In the genomic region with DNA sequence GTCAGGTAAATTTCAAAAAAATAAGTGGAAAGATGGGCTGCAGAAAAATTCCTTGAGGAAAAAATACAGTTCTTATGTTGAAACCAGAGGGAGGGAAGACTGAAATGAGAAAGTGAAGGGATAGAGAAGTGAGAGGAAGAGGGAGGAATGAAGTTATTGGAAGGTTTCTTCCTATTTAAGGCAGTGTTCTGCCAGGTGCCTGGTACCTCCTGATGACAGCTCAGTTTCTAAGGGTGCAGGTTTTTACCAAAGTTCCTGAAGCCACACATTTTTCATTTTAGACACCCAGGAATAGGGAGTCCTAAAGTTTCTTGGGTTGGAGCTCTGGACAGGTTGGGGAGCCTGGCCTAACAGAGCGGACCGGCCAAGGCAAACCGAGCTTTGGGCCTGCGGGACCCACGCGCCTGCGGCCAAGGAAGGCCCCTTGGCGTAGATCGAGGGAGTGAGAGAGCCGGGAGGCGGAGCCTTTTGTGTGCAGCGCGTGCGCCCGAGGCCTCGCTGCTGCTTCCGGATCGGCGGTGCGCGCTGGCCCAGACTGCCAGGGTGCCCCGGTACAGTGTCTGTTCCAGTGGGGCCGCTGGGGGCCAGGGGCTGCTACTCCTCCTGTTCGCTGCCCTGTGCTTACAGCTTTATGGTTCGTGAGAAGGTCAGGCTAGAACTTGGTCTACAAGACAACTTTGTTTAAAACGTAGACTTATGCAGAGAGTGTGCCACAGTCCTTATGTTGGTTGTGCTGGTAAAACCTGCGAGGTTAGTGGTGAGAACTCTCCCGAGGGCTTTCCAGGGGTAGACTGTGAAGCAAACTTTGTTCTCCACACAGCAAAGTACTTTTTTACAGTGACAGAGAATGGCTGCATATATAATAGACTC, we compare ENCODE assay signal across 7 mouse cellular contexts. TPM values are rescaled to one million over a fixed set of nuclear protein-coding genes. Genes with fewer than 3 reads are reported as not detected.
DNase-seq lines count a peak whose midpoint lies in the region; ATAC-seq and TF ChIP-seq lines count a peak whose summit lies in the region.

No protein-coding gene starts in this region.

- 2% methylated on average over 28 of the region's 28 CpGs for WGBS in cerebellum, adult 2 months
- 1% methylated on average over 28 of the region's 28 CpGs for WGBS in hindbrain, embryonic 13.5 days
- WGBS in limb, embryonic 13.5 days: 1% methylated on average over 28 of the region's 28 CpGs
- 2% methylated on average over 28 of the region's 28 CpGs for WGBS in midbrain, embryonic 14.5 days

- H3K36me3 ChIP-seq in hindbrain, embryonic 13.5 days: no peaks in the 10 kb centered on the region
- no peaks in the 10 kb centered on the region for H3K36me3 ChIP-seq in limb, embryonic 13.5 days
- H3K36me3 ChIP-seq in midbrain, embryonic 14.5 days (ENCODE audit: control insufficient read depth, insufficient read depth, low read length): 0 out of 2 replicates have a peak, but pooled peaks cover 2% of the 10 kb centered on the region

- ATAC-seq in hindbrain, embryonic 13.5 days (ENCODE audit: low FRiP score): peak; percentile 74
- ATAC-seq in limb, embryonic 13.5 days (ENCODE audit: low FRiP score, low read depth): peak; percentile 84
- peak; percentile 64; the same call in 1 of the 2 replicates for ATAC-seq in midbrain, embryonic 14.5 days (ENCODE audit: low FRiP score, low TSS enrichment)

- peak overlapping the region; percentile 83 for H3K4me2 ChIP-seq in hindbrain, embryonic 13.5 days
- H3K4me2 ChIP-seq in limb, embryonic 13.5 days (replicated peaks): peak overlapping the region; percentile 82
- peak overlapping the region; percentile 73 for H3K4me2 ChIP-seq in midbrain, embryonic 14.5 days (ENCODE audit: low read length)

- no peaks in the 10 kb centered on the region for H3K27me3 ChIP-seq in cerebellum, adult 2 months (ENCODE audit: control insufficient read depth, insufficient read depth, low read length)
- no peaks in the 10 kb centered on the region for H3K27me3 ChIP-seq in hindbrain, embryonic 13.5 days
- H3K27me3 ChIP-seq in limb, embryonic 13.5 days: no peaks in the 10 kb centered on the region
- H3K27me3 ChIP-seq in midbrain, embryonic 14.5 days (ENCODE audit: control insufficient read depth, insufficient read depth, low read length): no peaks in the 10 kb centered on the region

- peaks cover 18% of the 10 kb centered on the region for H3K4me1 ChIP-seq in cerebellum, adult 2 months (ENCODE audit: control insufficient read depth, insufficient read depth, low read length)
- peaks cover 28% of the 10 kb centered on the region for H3K4me1 ChIP-seq in hindbrain, embryonic 13.5 days (replicated peaks)
- H3K4me1 ChIP-seq in limb, embryonic 13.5 days: peaks cover 37% of the 10 kb centered on the region
- H3K4me1 ChIP-seq in midbrain, embryonic 14.5 days (ENCODE audit: control insufficient read depth, insufficient read depth, low read length): peaks cover 8% of the 10 kb centered on the region

- H3K9ac ChIP-seq in hindbrain, embryonic 13.5 days: peak overlapping the region; percentile 73
- H3K9ac ChIP-seq in limb, embryonic 13.5 days: peak overlapping the region; percentile 72
- peak overlapping the region; percentile 36 for H3K9ac ChIP-seq in midbrain, embryonic 14.5 days (replicated peaks; ENCODE audit: low read length)

- H3K4me3 ChIP-seq in cerebellum, adult 2 months (replicated peaks; ENCODE audit: insufficient read depth, low read depth, low read length): peak overlapping the region; percentile 49
- peak overlapping the region; percentile 44 for H3K4me3 ChIP-seq in hindbrain, embryonic 13.5 days
- H3K4me3 ChIP-seq in limb, embryonic 13.5 days: peak overlapping the region; percentile 50
- peak overlapping the region; percentile 37 for H3K4me3 ChIP-seq in midbrain, embryonic 14.5 days (replicated peaks; ENCODE audit: low read depth, low read length)

- no peak for TF ChIP-seq POLR2A in cerebellum, adult 2 months (IDR thresholded peaks at IDR 0.05; ENCODE audit: borderline replicate concordance, insufficient read depth, low read length)

- no peaks in the 10 kb centered on the region for H3K9me3 ChIP-seq in hindbrain, embryonic 13.5 days
- H3K9me3 ChIP-seq in limb, embryonic 13.5 days: no peaks in the 10 kb centered on the region
- H3K9me3 ChIP-seq in midbrain, embryonic 14.5 days (ENCODE audit: control insufficient read depth, low read length): no peaks in the 10 kb centered on the region

- H3K27ac ChIP-seq in cerebellum, adult 2 months (ENCODE audit: insufficient read depth, low read length): no peak overlapping the region
- peak overlapping the region; percentile 32; the same call in 1 of the 2 replicates for H3K27ac ChIP-seq in hindbrain, embryonic 13.5 days
- peak overlapping the region; percentile 74; the same call in 1 of the 2 replicates for H3K27ac ChIP-seq in limb, embryonic 13.5 days
- H3K27ac ChIP-seq in midbrain, embryonic 14.5 days (replicated peaks; ENCODE audit: low read depth, low read length): no peak overlapping the region; the same call in 1 of the 2 replicates

- peak; percentile 87 for DNase-seq in R1 (ENCODE audit: low read depth, low spot score)
- DNase-seq in cerebellum, adult 2 months: peak; percentile 53 to 57
- DNase-seq in forelimb bud, embryonic 11.5 days (ENCODE audit: low read depth, low spot score): peak; percentile 66
- peak; percentile 83 for DNase-seq in midbrain, embryonic 14.5 days
- DNase-seq in spleen, postnatal 14 days (ENCODE audit: low spot score in 2 of 2): peak; percentile 33 to 59

- TF ChIP-seq CTCF in cerebellum, adult 2 months (IDR thresholded peaks at IDR 0.05; ENCODE audit: borderline replicate concordance, insufficient read depth, low read depth, low read length): no peak

RNA-seq across cellular contexts. Expression of a gene that starts 19.5 kb away (rescaled TPM):
- polyA plus RNA-seq in cerebellum, adult 2 months (2012; rRNA removed): 26.9 and 27.5 TPM in 2 replicates
- polyA plus RNA-seq in hindbrain, embryonic 13.5 days (2015; fragmentation: Nextera tagmentation; extraction: Ambion mirVana): 50.6 and 52.3 TPM in 2 replicates
- 67.0 and 72.5 TPM in 2 replicates for polyA plus RNA-seq in limb, embryonic 13.5 days (2015; fragmentation: Nextera tagmentation; extraction: Ambion mirVana)
- 48.3 and 51.1 TPM in 2 replicates for polyA plus RNA-seq in midbrain, embryonic 14.5 days (2014; fragmentation: Nextera tagmentation; extraction: Ambion mirVana)

Comparison
In these comparisons a context has a peak if more than half of its experiments do, and no peak if none do; other contexts are left out.
1. H3K27ac ChIP-seq: peak in hindbrain, embryonic 13.5 days (single experiment) and limb, embryonic 13.5 days (single experiment); none in cerebellum, adult 2 months (single experiment) and midbrain, embryonic 14.5 days (single experiment).
2. Peak in every context shown above with its lines, with median percentiles within 50 percentile points of each other: DNase-seq, H3K4me3 ChIP-seq, ATAC-seq, H3K4me2 ChIP-seq and H3K9ac ChIP-seq.